Mouse (Mus musculus): Measurements from ENCODE around the gene Slc6a15. TPM values are rescaled to one million over a fixed set of nuclear protein-coding genes. Genes with fewer than 3 reads are reported as not detected.

The Slc6a15 gene
- 26.0 and 27.7 TPM in 2 replicates for polyA plus RNA-seq (2021; fragmentation: Nextera tagmentation)
- long read RNA-seq, experiment 1, transcript Slc6a15-202 (12 exons, 3,543 nt) = major isoform, 21 of 80 reads
- long read RNA-seq, experiment 1, partial matches to known transcripts = 26 of 80 reads
- long read RNA-seq, experiment 1, other reads (novel, unspliced or antisense) = 33 of 80 reads
- long read RNA-seq, experiment 2, transcript Slc6a15-202 (12 exons, 3,543 nt) = major isoform, 119 of 291 reads
- long read RNA-seq, experiment 2, partial matches to known transcripts = 14 of 291 reads
- long read RNA-seq, experiment 2, other reads (novel, unspliced or antisense) = 157 of 291 reads

GRCm38 (mm10) chr10:103367371-103368295 lies at the start of gene Slc6a15:
Slc6a15 (plus strand) TSS chr10:103367783.

Other genes with a start within 250 kb of the Slc6a15 start
- gene Lrriq1, start 131.5 kb upstream of the Slc6a15 start, polyA plus RNA-seq (2021; fragmentation: Nextera tagmentation) = 0.99 and 2.0 TPM in 2 replicates

All from layer of hippocampus, adult 6 months (tissue).